Mouse (Mus musculus): Measurements from ENCODE around the gene Ppp1r12b.

The Ppp1r12b gene

GRCm38 (mm10) chr1:134713421-134713969 is 242.2 kb downstream of the Ppp1r12b start:
- DNase-seq = no peak

GRCm38 (mm10) chr1:134712781-134713299 is 242.9 kb downstream of the Ppp1r12b start:
- DNase-seq = no peak

- no peak for DNase-seq
Observed at GRCm38 (mm10) chr1:134711653-134712052, 244.1 kb downstream of the Ppp1r12b start.

- no peak for DNase-seq
Observed at GRCm38 (mm10) chr1:134711061-134711460, 244.7 kb downstream of the Ppp1r12b start.

GRCm38 (mm10) chr1:134709411-134710306 is 246.1 kb downstream of the Ppp1r12b start:
- DNase-seq = no peak

- no peak for DNase-seq
Observed at GRCm38 (mm10) chr1:134708801-134709385, 246.8 kb downstream of the Ppp1r12b start.

GRCm38 (mm10) chr1:134708274-134708673 is 247.5 kb downstream of the Ppp1r12b start:
- no peak for DNase-seq

- no peak for DNase-seq
Observed at GRCm38 (mm10) chr1:134707516-134707915, 248.2 kb downstream of the Ppp1r12b start.

GRCm38 (mm10) chr1:134706549-134706948 is 249.2 kb downstream of the Ppp1r12b start:
- no peak for DNase-seq

Measured in kidney, postnatal 25 days (tissue).